Mouse (Mus musculus) kidney, postnatal 0 days (tissue): ENCODE measurements around the gene Mgat4a. TPM values are rescaled to one million over a fixed set of nuclear protein-coding genes. Genes with fewer than 3 reads are reported as not detected.

Source experiments
- ATAC-seq: fragments of 200-750 bp; cut with Nextera tagmentation; replicated peaks from 2 replicates; pipeline ENCODE4 v1.8.0; 2017; ENCODE audit warnings: low read depth, moderate number of reproducible peaks, moderate TSS enrichment, moderate library complexity; ENCODE audit not compliant: low FRiP score
- DNase-seq: peaks from one replicate; pipeline ENCODE4 v3.0.0-alpha.2; 2016; ENCODE audit warnings: low spot score
- H3K27ac ChIP-seq: fragments of 300-500 bp; sonication (generic); 2 replicates; pipeline ENCODE4 v1.5.1; 2014; ENCODE audit warnings: mild to moderate bottlenecking
- H3K27me3 ChIP-seq: fragments of 300-500 bp; sonication (generic); 2 replicates; pipeline ENCODE4 v1.6.1; 2014; ENCODE audit warnings: low read length, mixed read lengths; ENCODE audit not compliant: insufficient read depth
- H3K36me3 ChIP-seq: fragments of 300-500 bp; sonication (generic); 2 replicates; pipeline ENCODE4 v1.6.1; 2014; ENCODE audit warnings: low read length, mixed read lengths; ENCODE audit not compliant: insufficient read depth
- H3K4me1 ChIP-seq: fragments of 300-500 bp; sonication (generic); replicated peaks from 2 replicates; pipeline ENCODE4 v1.6.1; 2014; ENCODE audit warnings: antibody characterized with exemption, low read length, mixed read lengths; ENCODE audit not compliant: insufficient read depth
- H3K4me2 ChIP-seq: fragments of 300-500 bp; sonication (generic); 2 replicates; pipeline ENCODE4 v1.6.1; 2014; ENCODE audit warnings: mild to moderate bottlenecking, low read length, moderate library complexity, mixed read lengths
- H3K4me3 ChIP-seq: fragments of 300-500 bp; sonication (generic); replicated peaks from 2 replicates; pipeline ENCODE4 v1.5.1; 2014; ENCODE audit warnings: low read depth, low read length
- H3K9ac ChIP-seq: fragments of 300-500 bp; sonication (generic); 2 replicates; pipeline ENCODE4 v1.6.1; 2014; ENCODE audit warnings: low read depth, low read length
- H3K9me3 ChIP-seq: fragments of 300-500 bp; sonication (generic); replicated peaks from 2 replicates; pipeline ENCODE4 v1.6.1; 2016; ENCODE audit warnings: low read length, inconsistent platforms, mixed read lengths
- CTCF ChIP-seq: IDR thresholded peaks from 2 replicates; pipeline ENCODE4 v1.5.1; 2016; ENCODE audit warnings: antibody characterized with exemption, low read depth, mild to moderate bottlenecking, moderate library complexity
- WGBS: fragments of 180-500 bp; shearing (Covaris S2); extraction: QIAGEN DNeasy Blood & Tissue Kit; methylation state at CpG from one replicate; pipeline ENCODE4 v1.1.7; 2014; 5-methylcytosine and 5-hydroxymethylcytosine counted together
- polyA plus RNA-seq: library from polyadenylated mRNA; unstranded; fragments of >200 nt; fragmentation: Nextera tagmentation; extraction: Ambion mirVana; gene quantifications from 2 replicates; pipeline ENCODE4 v1.2.1, GENCODE M21; 2015

Gene Mgat4a
- polyA plus RNA-seq, 1 experiment from 2014 or later: 8.3 TPM

DNA sequence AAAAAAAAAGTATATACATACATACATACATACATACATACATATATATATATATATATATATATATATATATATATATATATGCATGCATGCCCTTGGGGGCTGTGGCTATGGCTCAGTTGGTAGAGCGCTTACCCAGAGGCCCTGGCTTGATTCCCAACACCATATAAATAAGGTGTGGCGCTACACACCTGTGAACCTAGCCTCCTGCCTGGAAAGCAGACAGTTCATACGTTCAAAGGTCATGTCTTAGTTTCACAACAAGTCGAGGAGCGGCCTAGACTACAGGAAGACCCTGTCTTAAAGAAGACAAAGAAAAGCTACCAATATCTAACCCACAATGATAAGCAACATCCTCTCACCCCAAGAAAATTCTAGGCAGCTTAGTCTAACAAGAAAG is 18.7 kb downstream of the Mgat4a start:
- DNase-seq: no peak
- Histone ChIP-seq H3K9me3 (no peaks in the 10 kb centered on the region), H3K9ac (no peak overlapping the region), H3K4me1 (no peaks in the 10 kb centered on the region), H3K36me3 (no peaks in the 10 kb centered on the region), H3K4me3 (no peak overlapping the region), H3K27me3 (no peaks in the 10 kb centered on the region), H3K27ac (no peak overlapping the region), H3K4me2 (no peak overlapping the region)
- no peak for ATAC-seq
- WGBS: 71% methylated on average over 5 of the region's 5 CpGs
- no peak for TF ChIP-seq CTCF

DNA sequence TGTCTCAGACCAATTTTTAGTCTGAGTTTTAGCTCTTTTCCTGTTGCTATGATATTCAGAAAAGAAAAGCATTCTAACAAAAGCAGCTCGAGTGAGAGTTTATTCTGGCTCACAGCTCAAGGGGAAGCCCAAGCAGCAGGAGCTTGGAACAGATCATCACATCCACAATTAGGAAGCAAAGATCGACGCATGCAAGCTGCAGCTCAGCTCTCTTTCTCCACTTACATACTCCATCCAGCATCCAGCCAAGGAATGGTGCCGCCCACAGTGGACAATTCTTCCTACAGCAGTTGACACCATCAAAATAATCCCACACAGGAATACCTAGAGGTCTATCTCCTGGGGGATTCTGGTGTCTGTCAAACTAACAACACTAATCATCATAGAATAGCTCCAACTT is 22.0 kb downstream of the Mgat4a start:
- WGBS: 80% methylated on average over 4 of the region's 4 CpGs
- Histone ChIP-seq H3K27me3 (no peaks in the 10 kb centered on the region), H3K27ac (0 out of 2 replicates have a peak overlapping the region, but pooled peaks have one; percentile 6), H3K4me1 (no peaks in the 10 kb centered on the region), H3K9me3 (no peaks in the 10 kb centered on the region), H3K9ac (no peak overlapping the region), H3K4me2 (no peak overlapping the region), H3K36me3 (no peaks in the 10 kb centered on the region), H3K4me3 (no peak overlapping the region)
- ATAC-seq (no peak), DNase-seq (no peak)
- TF ChIP-seq CTCF: no peak

DNA sequence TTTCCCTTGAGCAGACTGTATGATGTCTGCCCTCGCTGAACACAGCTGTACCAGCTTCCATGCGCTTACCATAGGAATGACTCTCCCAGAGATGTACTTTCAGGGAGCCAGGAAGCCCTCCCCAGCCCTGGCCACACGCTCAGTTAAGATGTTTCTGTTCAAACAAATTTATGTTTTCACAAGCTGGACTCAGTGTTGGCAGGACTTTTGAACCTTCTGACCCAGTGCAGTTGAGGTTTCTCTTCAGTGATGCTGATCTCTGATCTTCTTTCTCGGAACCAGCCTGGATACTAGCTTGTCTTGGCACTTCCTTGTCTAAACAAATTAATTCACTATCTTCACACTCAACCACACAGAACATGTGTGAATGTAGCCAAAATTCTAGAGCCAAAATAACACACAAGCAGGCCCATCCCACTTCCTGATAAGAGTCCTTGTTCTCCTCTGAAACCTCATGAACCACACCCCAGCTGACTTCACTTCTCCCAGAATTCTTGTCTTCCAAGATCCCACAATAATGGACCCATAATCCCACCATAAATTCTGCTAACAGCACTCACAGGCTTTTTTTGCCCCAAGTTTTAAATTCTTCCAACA is 22.6 kb downstream of the Mgat4a start:
- DNase-seq (peak; percentile 29), ATAC-seq (no peak)
- 61% methylated on average over 4 of the region's 4 CpGs for WGBS
- no peak overlapping the region for H3K4me3 ChIP-seq
- no peaks in the 10 kb centered on the region for H3K36me3 ChIP-seq
- peak overlapping the region; percentile 57 for H3K27ac ChIP-seq
- H3K9ac ChIP-seq: no peak overlapping the region
- H3K4me1 ChIP-seq: 0 out of 2 replicates have a peak, but pooled peaks cover 1% of the 10 kb centered on the region
- no peaks in the 10 kb centered on the region for H3K27me3 ChIP-seq
- H3K4me2 ChIP-seq: no peak overlapping the region
- H3K9me3 ChIP-seq: no peaks in the 10 kb centered on the region
- no peak for TF ChIP-seq CTCF

DNA sequence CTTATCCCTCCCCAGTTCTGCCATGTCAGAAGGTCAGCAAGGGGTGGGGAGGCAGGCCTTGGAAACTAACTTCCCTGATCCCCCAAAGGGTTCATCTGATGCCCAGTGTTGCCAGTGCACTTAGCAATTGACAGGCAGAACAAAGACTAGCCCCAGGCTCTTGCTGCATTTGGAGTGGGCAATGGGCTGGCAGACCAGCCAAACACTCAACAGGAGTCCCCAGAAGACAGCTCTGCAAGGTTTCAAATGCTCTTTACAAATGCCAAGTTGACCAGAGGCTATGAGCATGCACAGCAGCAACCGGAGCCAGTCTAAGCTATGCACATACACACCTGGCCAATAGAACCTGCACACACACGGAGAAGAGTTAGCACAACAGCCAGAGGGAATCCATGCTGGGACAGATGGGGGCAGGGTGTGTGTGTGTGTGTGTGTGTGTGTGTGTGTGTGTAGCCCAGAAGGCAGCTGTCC is 27.8 kb downstream of the Mgat4a start:
- H3K9ac ChIP-seq: no peak overlapping the region
- 72% methylated on average over 2 of the region's 2 CpGs for WGBS
- no peak overlapping the region for H3K4me2 ChIP-seq
- no peaks in the 10 kb centered on the region for H3K27me3 ChIP-seq
- peaks cover 17% of the 10 kb centered on the region for H3K4me1 ChIP-seq
- no peaks in the 10 kb centered on the region for H3K36me3 ChIP-seq
- H3K9me3 ChIP-seq: no peaks in the 10 kb centered on the region
- H3K27ac ChIP-seq: peak overlapping the region; percentile 52
- ATAC-seq: no peak
- no peak overlapping the region for H3K4me3 ChIP-seq
- no peak for DNase-seq
- no peak for TF ChIP-seq CTCF

DNA sequence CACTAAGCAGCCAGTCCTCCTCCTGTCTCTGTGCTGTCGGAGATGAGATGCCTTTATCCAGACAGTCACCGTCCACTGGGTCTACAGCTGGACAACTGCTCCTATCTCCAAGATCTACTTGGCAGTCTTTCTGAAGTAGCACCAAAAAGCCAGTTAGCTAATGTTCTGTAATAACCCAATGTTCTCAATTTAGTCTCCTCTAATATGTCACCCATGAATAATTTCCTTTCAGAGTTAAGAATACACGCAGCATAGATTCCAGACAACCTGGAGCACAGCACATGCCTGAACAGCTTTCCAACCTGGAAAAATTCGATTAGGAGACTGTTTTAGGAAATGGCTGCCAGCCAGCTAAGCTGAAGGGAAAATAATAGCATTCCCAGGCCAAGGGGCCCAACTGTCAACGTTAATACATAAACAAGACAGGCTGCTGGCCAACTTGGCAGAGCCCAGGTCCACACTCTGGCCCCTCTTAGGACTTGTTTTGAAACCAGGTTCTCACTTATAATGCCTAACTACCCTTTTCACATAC is 28.6 kb downstream of the Mgat4a start:
- 17% methylated on average over 5 of the region's 5 CpGs for WGBS
- H3K27me3 ChIP-seq: no peaks in the 10 kb centered on the region
- no peak overlapping the region for H3K4me3 ChIP-seq
- H3K36me3 ChIP-seq: no peaks in the 10 kb centered on the region
- H3K27ac ChIP-seq: peak overlapping the region; percentile 52
- H3K9ac ChIP-seq: no peak overlapping the region
- no peak for TF ChIP-seq CTCF
- no peak overlapping the region for H3K4me2 ChIP-seq
- H3K9me3 ChIP-seq: no peaks in the 10 kb centered on the region
- peaks cover 17% of the 10 kb centered on the region for H3K4me1 ChIP-seq
- DNase-seq (peak; percentile 76), ATAC-seq (peak; percentile 64)

DNA sequence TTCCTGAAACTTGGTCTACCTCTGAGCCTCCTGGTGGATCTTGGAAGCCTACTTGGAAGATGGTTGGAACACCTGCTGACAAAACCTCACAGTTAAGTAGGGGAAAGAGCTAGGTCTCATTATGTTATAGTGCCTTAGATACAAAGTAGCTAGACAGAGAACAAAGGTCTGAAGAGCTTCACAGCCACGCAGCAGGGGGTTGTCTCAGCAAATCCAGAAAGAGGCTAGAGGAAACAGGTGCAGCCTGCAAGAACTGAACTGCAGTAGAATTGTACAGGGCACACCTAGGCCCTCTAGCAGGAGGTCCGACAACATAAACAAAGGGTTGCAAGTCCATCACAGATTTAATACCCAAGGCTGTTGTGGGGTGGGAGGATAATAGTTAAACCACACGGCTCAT is 30.6 kb downstream of the Mgat4a start:
- no peak overlapping the region for H3K4me3 ChIP-seq
- no peak overlapping the region for H3K27ac ChIP-seq
- H3K4me1 ChIP-seq: peaks cover 17% of the 10 kb centered on the region
- H3K4me2 ChIP-seq: no peak overlapping the region
- H3K9ac ChIP-seq: no peak overlapping the region
- DNase-seq (no peak), ATAC-seq (peak; percentile 58)
- 70% methylated on average over 3 of the region's 3 CpGs for WGBS
- H3K36me3 ChIP-seq: no peaks in the 10 kb centered on the region
- no peaks in the 10 kb centered on the region for H3K27me3 ChIP-seq
- peaks cover 5% of the 10 kb centered on the region for H3K9me3 ChIP-seq
- TF ChIP-seq CTCF: no peak

DNA sequence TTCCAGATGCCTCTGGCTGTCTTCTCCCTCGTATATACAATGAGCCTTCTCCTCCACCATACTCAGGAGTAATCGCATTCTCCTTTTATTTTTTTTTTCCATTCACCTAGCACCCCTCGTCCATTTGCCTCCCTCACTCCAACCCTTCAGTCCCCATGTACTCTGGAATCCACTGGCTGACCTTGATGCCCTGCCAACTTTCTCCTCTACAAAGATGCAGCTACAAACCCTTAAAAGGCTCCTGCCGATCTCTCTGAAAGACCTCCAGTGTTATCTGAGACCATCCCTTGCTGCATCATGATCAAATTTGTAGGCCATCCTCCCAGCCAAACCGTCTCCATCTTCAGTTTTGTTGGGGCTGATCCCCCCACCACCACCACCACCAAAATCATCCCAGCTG is 31.4 kb downstream of the Mgat4a start:
- ATAC-seq (no peak), DNase-seq (no peak)
- no peak overlapping the region for H3K27ac ChIP-seq
- H3K9ac ChIP-seq: no peak overlapping the region
- no peak overlapping the region for H3K4me3 ChIP-seq
- WGBS: 86% methylated on average over 5 of the region's 5 CpGs
- no peaks in the 10 kb centered on the region for H3K27me3 ChIP-seq
- H3K4me1 ChIP-seq: peaks cover 20% of the 10 kb centered on the region
- no peak for TF ChIP-seq CTCF
- H3K4me2 ChIP-seq: no peak overlapping the region
- no peaks in the 10 kb centered on the region for H3K36me3 ChIP-seq
- H3K9me3 ChIP-seq: peaks cover 5% of the 10 kb centered on the region
